In genomic region chr6:91979301-91979996, GRCm38 (mm10) we compare ENCODE assay signal across 8 mouse cellular contexts. TPM values are rescaled to one million over a fixed set of nuclear protein-coding genes. Genes with fewer than 3 reads are reported as not detected.
DNase-seq lines count a peak whose midpoint lies in the region; ATAC-seq and TF ChIP-seq lines count a peak whose summit lies in the region.

No protein-coding gene starts in this region.

- ATAC-seq in liver, embryonic 15.5 days (ENCODE audit: insufficient read depth), result no peak
- ATAC-seq in frontal cortex, adult (ENCODE audit: low TSS enrichment), result no peak

- intact Hi-C loops in heart, postnatal 36 days (cut with DNase I), result loop anchor here (2.0 kb wide), 2 partner anchors 19 to 61 kb away; no protein-coding TSS in a partner anchor
- intact Hi-C loops in left cerebral cortex, postnatal 36 days (cut with DNase I), result no loop called here

- no peaks in the 10 kb centered on the region for H3K9me3 ChIP-seq in ES-Bruce4 (replicated peaks; ENCODE audit: control insufficient read depth, insufficient read depth, low read length, poor library complexity, severe bottlenecking)
- no peaks in the 10 kb centered on the region for H3K9me3 ChIP-seq in liver, embryonic 15.5 days (replicated peaks)

- H3K4me1 ChIP-seq in ES-Bruce4 (ENCODE audit: control insufficient read depth, insufficient read depth, low read length), result no peaks in the 10 kb centered on the region
- H3K4me1 ChIP-seq in bone marrow macrophage, adult 2 months (ENCODE audit: control insufficient read depth, insufficient read depth, low read length), result no peaks in the 10 kb centered on the region; the same call in 1 of the 2 replicates
- H3K4me1 ChIP-seq in liver, embryonic 15.5 days (replicated peaks), result peaks cover 10% of the 10 kb centered on the region

- TF ChIP-seq EP300 in ES-Bruce4 (IDR thresholded peaks at IDR 0.05; ENCODE audit: insufficient read depth, low read depth, low read length), result no peak

- H3K36me3 ChIP-seq in ES-Bruce4 (ENCODE audit: control insufficient read depth, insufficient read depth, low read length, poor library complexity, severe bottlenecking), result no peaks in the 10 kb centered on the region
- no peaks in the 10 kb centered on the region for H3K36me3 ChIP-seq in liver, embryonic 15.5 days (replicated peaks)

- WGBS in liver, embryonic 15.5 days (ENCODE audit: insufficient replicate concordance), result 3% methylated on average over 23 of the region's 23 CpGs

- no peak overlapping the region for H3K27ac ChIP-seq in ES-Bruce4 (ENCODE audit: insufficient read depth, low read length)
- H3K27ac ChIP-seq in bone marrow macrophage, adult 2 months (ENCODE audit: insufficient read depth, low read depth, low read length), result no peak overlapping the region
- no peak overlapping the region for H3K27ac ChIP-seq in liver, embryonic 15.5 days (replicated peaks)

- peak overlapping the region; percentile 89 for H3K4me3 ChIP-seq in ES-Bruce4 (ENCODE audit: low read depth, low read length)
- peak overlapping the region; percentile 38 for H3K4me3 ChIP-seq in bone marrow macrophage, adult 2 months (ENCODE audit: insufficient read depth, low read length)
- H3K4me3 ChIP-seq in liver, embryonic 15.5 days (replicated peaks), result peak overlapping the region; percentile 48

- peak; percentile 32 to 34 for DNase-seq in heart, postnatal 36 days
- no peak for DNase-seq in cerebellum, postnatal 10 days
- DNase-seq in cerebellum, postnatal 4 days (ENCODE audit: low spot score in 2 of 2), result no peak
- DNase-seq in left cerebral cortex, postnatal 36 days (ENCODE audit: low spot score in 2 of 2), result no peak

- H3K9ac ChIP-seq in ES-Bruce4 (ENCODE audit: low read depth, poor library complexity, severe bottlenecking), result peak overlapping the region; percentile 81
- H3K9ac ChIP-seq in liver, embryonic 15.5 days, result 0 out of 2 replicates have a peak overlapping the region, but pooled peaks have one; percentile 18

- peak overlapping the region; percentile 70 for H3K4me2 ChIP-seq in liver, embryonic 15.5 days

- peaks cover 2% of the 10 kb centered on the region; the same call in 1 of the 2 replicates for H3K27me3 ChIP-seq in ES-Bruce4 (ENCODE audit: control insufficient read depth, insufficient read depth, low read length, poor library complexity, severe bottlenecking)
- peaks cover 63% of the 10 kb centered on the region for H3K27me3 ChIP-seq in liver, embryonic 15.5 days

- no peak for TF ChIP-seq CTCF in ES-Bruce4 (IDR thresholded peaks at IDR 0.05; ENCODE audit: low read depth, low read length)
- no peak for TF ChIP-seq CTCF in bone marrow macrophage, adult 2 months (IDR thresholded peaks at IDR 0.05; ENCODE audit: low read depth, low read length)

- TF ChIP-seq POLR2A in ES-Bruce4 (IDR thresholded peaks at IDR 0.05; ENCODE audit: insufficient read depth, low read length), result no peak
- TF ChIP-seq POLR2A in bone marrow macrophage, adult 2 months (IDR thresholded peaks at IDR 0.05; ENCODE audit: borderline replicate concordance, low read depth, low read length), result no peak

RNA-seq across cellular contexts. Expression of gene Fgd5, which starts 0.8 kb away (rescaled TPM):
- 4.1 and 5.1 TPM in 2 replicates for polyA plus RNA-seq in ES-Bruce4 (2011; ENCODE audit: insufficient read depth, insufficient read length, low read depth, missing spikeins)
- polyA plus RNA-seq in bone marrow macrophage, adult 2 months (2012; ENCODE audit: insufficient read depth, insufficient read length, missing spikeins), result not detected in 2 replicates
- total RNA-seq in heart, postnatal 36 days (2021), result 10 to 100 TPM; 19.6 to 29.9 TPM
- 2.0 and 2.8 TPM in 2 replicates for polyA plus RNA-seq in liver, embryonic 15.5 days (2015; fragmentation: Nextera tagmentation; extraction: Ambion mirVana)
- total RNA-seq in left cerebral cortex, postnatal 36 days (2021), result 1 to 10 TPM; 3.5 to 7.0 TPM

Comparison
In these comparisons a context has a peak if more than half of its experiments do, and no peak if none do; other contexts are left out.
1. H3K4me3 ChIP-seq: peak in every context shown above with its lines; median percentile 89 in ES-Bruce4; 48 in liver, embryonic 15.5 days; 38 in bone marrow macrophage, adult 2 months.
2. DNase-seq: peak in heart, postnatal 36 days (2 of 2); none in cerebellum, postnatal 10 days (0 of 2), cerebellum, postnatal 4 days (0 of 2) and left cerebral cortex, postnatal 36 days (0 of 2).